In the genomic region with DNA sequence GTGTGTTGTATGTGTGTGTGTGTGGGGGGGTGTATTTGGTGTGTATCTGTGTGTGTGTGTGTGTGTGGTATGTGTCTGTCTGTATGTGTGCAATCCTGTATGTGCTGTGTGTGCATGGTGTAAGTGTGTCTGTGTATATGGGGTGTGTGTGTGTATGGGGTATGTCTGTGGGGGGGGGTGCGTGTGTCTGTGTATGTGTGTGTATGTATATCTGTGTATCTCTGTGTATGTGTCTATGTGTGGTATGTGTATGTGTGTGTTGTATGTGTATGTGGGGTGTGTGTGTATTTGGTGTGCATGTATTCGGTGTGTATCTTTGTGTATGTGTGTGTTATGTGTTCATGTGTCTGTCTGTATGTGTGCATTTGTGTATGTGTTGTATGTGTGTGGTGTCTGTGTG, we compare ENCODE assay signal across 29 mouse cellular contexts. TPM values are rescaled to one million over a fixed set of nuclear protein-coding genes. Genes with fewer than 3 reads are reported as not detected.
A peak's percentile ranks its signal among the peaks of the same experiment; 100 is the strongest.
DNase-seq lines count a peak whose midpoint lies in the region; ATAC-seq lines count a peak whose summit lies in the region.
"Had no signal": no experiment of that assay in that cellular context is flagged by ENCODE, and none has a peak within 500 bp of the region (broad histone marks: within the 10 kb centered on the region; RNA-seq: fewer than 3 reads in every experiment).

No protein-coding gene starts in this region.

- H3K4me3 ChIP-seq in forebrain, embryonic 15.5 days = no peak overlapping the region
- no peak overlapping the region for H3K4me3 ChIP-seq in forebrain, embryonic 10.5 days
- no peak overlapping the region for H3K4me3 ChIP-seq in hindbrain, embryonic 12.5 days
- H3K4me3 ChIP-seq in hindbrain, embryonic 14.5 days (replicated peaks; ENCODE audit: low read length) = no peak overlapping the region
- H3K4me3 ChIP-seq in midbrain, embryonic 13.5 days (replicated peaks) = no peak overlapping the region
- H3K4me3 ChIP-seq in midbrain, embryonic 10.5 days = no peak overlapping the region
- H3K4me3 ChIP-seq: embryonic facial prominence, embryonic 13.5 days; erythroblast, embryonic 14.5 days; forebrain, embryonic 13.5 days; gastrocnemius, adult 2 months; heart, embryonic 15.5 days; hindbrain, embryonic 10.5 days; intestine, embryonic 15.5 days had no signal

- no peak overlapping the region for H3K27ac ChIP-seq in forebrain, embryonic 15.5 days (replicated peaks)
- no peak overlapping the region for H3K27ac ChIP-seq in forebrain, embryonic 10.5 days
- H3K27ac ChIP-seq in hindbrain, embryonic 12.5 days = no peak overlapping the region
- no peak overlapping the region for H3K27ac ChIP-seq in hindbrain, embryonic 14.5 days
- no peak overlapping the region for H3K27ac ChIP-seq in midbrain, embryonic 13.5 days
- no peak overlapping the region for H3K27ac ChIP-seq in midbrain, embryonic 10.5 days (replicated peaks)
- H3K27ac ChIP-seq: embryonic facial prominence, embryonic 13.5 days; forebrain, embryonic 13.5 days; gastrocnemius, adult 2 months; heart, embryonic 15.5 days; hindbrain, embryonic 10.5 days; intestine, embryonic 15.5 days had no signal

- no peaks in the 10 kb centered on the region for H3K4me1 ChIP-seq in forebrain, embryonic 15.5 days
- no peaks in the 10 kb centered on the region for H3K4me1 ChIP-seq in forebrain, embryonic 10.5 days
- no peaks in the 10 kb centered on the region for H3K4me1 ChIP-seq in hindbrain, embryonic 12.5 days
- no peaks in the 10 kb centered on the region for H3K4me1 ChIP-seq in hindbrain, embryonic 14.5 days (replicated peaks; ENCODE audit: control insufficient read depth, insufficient read depth, low read length)
- no peaks in the 10 kb centered on the region; the same call in 1 of the 2 replicates for H3K4me1 ChIP-seq in midbrain, embryonic 13.5 days (replicated peaks)
- H3K4me1 ChIP-seq in midbrain, embryonic 10.5 days = no peaks in the 10 kb centered on the region
- H3K4me1 ChIP-seq: embryonic facial prominence, embryonic 13.5 days; forebrain, embryonic 13.5 days; heart, embryonic 15.5 days; intestine, embryonic 15.5 days had no signal

- H3K27me3 ChIP-seq in forebrain, embryonic 15.5 days = no peaks in the 10 kb centered on the region
- H3K27me3 ChIP-seq in forebrain, embryonic 10.5 days (ENCODE audit: poor library complexity, severe bottlenecking) = no peaks in the 10 kb centered on the region
- no peaks in the 10 kb centered on the region for H3K27me3 ChIP-seq in hindbrain, embryonic 12.5 days
- H3K27me3 ChIP-seq in hindbrain, embryonic 14.5 days (ENCODE audit: control insufficient read depth, insufficient read depth, low read length) = no peaks in the 10 kb centered on the region
- no peaks in the 10 kb centered on the region for H3K27me3 ChIP-seq in midbrain, embryonic 13.5 days
- no peaks in the 10 kb centered on the region for H3K27me3 ChIP-seq in midbrain, embryonic 10.5 days (ENCODE audit: low read depth, poor library complexity, severe bottlenecking)
- H3K27me3 ChIP-seq: CH12.LX; embryonic facial prominence, embryonic 13.5 days; forebrain, embryonic 13.5 days; heart, embryonic 15.5 days; intestine, embryonic 15.5 days had no signal

- no peaks in the 10 kb centered on the region for H3K9me3 ChIP-seq in forebrain, embryonic 15.5 days
- H3K9me3 ChIP-seq in forebrain, embryonic 10.5 days = no peaks in the 10 kb centered on the region
- H3K9me3 ChIP-seq in hindbrain, embryonic 12.5 days (replicated peaks) = no peaks in the 10 kb centered on the region
- no peaks in the 10 kb centered on the region for H3K9me3 ChIP-seq in hindbrain, embryonic 14.5 days (ENCODE audit: control insufficient read depth, low read length)
- no peaks in the 10 kb centered on the region for H3K9me3 ChIP-seq in midbrain, embryonic 13.5 days
- H3K9me3 ChIP-seq in midbrain, embryonic 10.5 days (replicated peaks) = no peaks in the 10 kb centered on the region
- H3K9me3 ChIP-seq: embryonic facial prominence, embryonic 13.5 days; forebrain, embryonic 13.5 days; G1E; heart, embryonic 15.5 days; hindbrain, embryonic 10.5 days; intestine, embryonic 15.5 days had no signal

- no peaks in the 10 kb centered on the region for H3K36me3 ChIP-seq in forebrain, embryonic 15.5 days
- H3K36me3 ChIP-seq in forebrain, embryonic 10.5 days (replicated peaks) = peaks cover 14% of the 10 kb centered on the region
- H3K36me3 ChIP-seq in hindbrain, embryonic 12.5 days = peaks cover 6% of the 10 kb centered on the region; the same call in 1 of the 2 replicates
- no peaks in the 10 kb centered on the region for H3K36me3 ChIP-seq in hindbrain, embryonic 14.5 days (replicated peaks; ENCODE audit: control insufficient read depth, insufficient read depth)
- no peaks in the 10 kb centered on the region for H3K36me3 ChIP-seq in midbrain, embryonic 13.5 days
- H3K36me3 ChIP-seq in midbrain, embryonic 10.5 days = peaks cover 11% of the 10 kb centered on the region
- H3K36me3 ChIP-seq: embryonic facial prominence, embryonic 13.5 days; G1E; heart, embryonic 15.5 days; intestine, embryonic 15.5 days had no signal

- H3K4me2 ChIP-seq in forebrain, embryonic 15.5 days (replicated peaks) = no peak overlapping the region
- no peak overlapping the region for H3K4me2 ChIP-seq in hindbrain, embryonic 12.5 days (replicated peaks)
- H3K4me2 ChIP-seq in hindbrain, embryonic 14.5 days (replicated peaks) = no peak overlapping the region
- no peak overlapping the region for H3K4me2 ChIP-seq in midbrain, embryonic 13.5 days (replicated peaks)
- H3K4me2 ChIP-seq: embryonic facial prominence, embryonic 13.5 days; forebrain, embryonic 13.5 days; heart, embryonic 11.5 days; heart, embryonic 15.5 days; intestine, embryonic 15.5 days had no signal

- H3K9ac ChIP-seq in forebrain, embryonic 15.5 days (replicated peaks) = no peak overlapping the region
- no peak overlapping the region for H3K9ac ChIP-seq in hindbrain, embryonic 12.5 days
- no peak overlapping the region for H3K9ac ChIP-seq in hindbrain, embryonic 14.5 days
- H3K9ac ChIP-seq in midbrain, embryonic 13.5 days (replicated peaks) = no peak overlapping the region
- H3K9ac ChIP-seq: embryonic facial prominence, embryonic 13.5 days; forebrain, embryonic 13.5 days; forebrain, postnatal 0 days; heart, embryonic 15.5 days; intestine, embryonic 15.5 days had no signal

- DNase-seq in forebrain, embryonic 10.5 days (ENCODE audit: extremely low spot score, low spot score) = no peak
- DNase-seq in hindbrain, embryonic 14.5 days (ENCODE audit: low spot score) = no peak
- no peak for DNase-seq in midbrain, embryonic 10.5 days (ENCODE audit: low spot score)
- DNase-seq: adrenal gland, postnatal 10 days; adrenal gland, postnatal 36 days; B cell, adult 2 months; cerebellum, adult 18-20 months; cerebellum, adult 9-10 months; cerebellum, postnatal 14 days; forebrain, postnatal 0 days; gastrocnemius, adult 2 months; gastrocnemius, postnatal 14 days; heart, adult 18-20 months; heart, postnatal 10 days; heart, postnatal 36 days; kidney, adult 11 months had no signal

- 100% methylated on average over 2 of the region's 2 CpGs for whole genome bisulfite sequencing in forebrain, embryonic 15.5 days
- WGBS in forebrain, embryonic 10.5 days = 96% methylated on average over 2 of the region's 2 CpGs
- WGBS in hindbrain, embryonic 12.5 days = 98% methylated on average over 2 of the region's 2 CpGs
- WGBS in hindbrain, embryonic 14.5 days = 97% methylated on average over 2 of the region's 2 CpGs
- 100% methylated on average over 2 of the region's 2 CpGs for WGBS in midbrain, embryonic 13.5 days
- 100% methylated on average over 2 of the region's 2 CpGs for WGBS in midbrain, embryonic 10.5 days

- ATAC-seq in forebrain, embryonic 15.5 days (replicated peaks) = peak; percentile 32; the same call in 1 of the 2 replicates
- ATAC-seq in hindbrain, embryonic 12.5 days (ENCODE audit: low FRiP score) = 0 out of 2 replicates have a peak, but pooled peaks have one; percentile 22
- no peak for ATAC-seq in hindbrain, embryonic 14.5 days (ENCODE audit: low FRiP score)
- ATAC-seq in midbrain, embryonic 13.5 days = peak; percentile 53; the same call in 1 of the 2 replicates
- ATAC-seq: forebrain, postnatal 0 days; intestine, embryonic 15.5 days; Patski had no signal

RNA-seq across cellular contexts. Expression of a gene that starts 30.8 kb away (rescaled TPM):
- 50.6 and 50.9 TPM in 2 replicates for polyA plus RNA-seq in forebrain, embryonic 15.5 days (2015; fragmentation: Nextera tagmentation; extraction: Ambion mirVana)
- polyA plus RNA-seq in forebrain, embryonic 10.5 days (2016; fragmentation: Nextera tagmentation; extraction: Ambion mirVana) = 49.9 and 50.4 TPM in 2 replicates
- polyA plus RNA-seq in hindbrain, embryonic 12.5 days (2016; fragmentation: Nextera tagmentation; extraction: Ambion mirVana) = 69.2 and 71.7 TPM in 2 replicates
- 51.0 and 55.5 TPM in 2 replicates for polyA plus RNA-seq in hindbrain, embryonic 14.5 days (2014; fragmentation: Nextera tagmentation; extraction: Ambion mirVana)
- 61.6 and 68.2 TPM in 2 replicates for polyA plus RNA-seq in midbrain, embryonic 13.5 days (2015; fragmentation: Nextera tagmentation; extraction: Ambion mirVana)
- polyA plus RNA-seq in midbrain, embryonic 10.5 days (2016; fragmentation: Nextera tagmentation; extraction: Ambion mirVana) = 65.2 and 67.6 TPM in 2 replicates
- polyA plus RNA-seq: erythroblast, embryonic 14.5 days; G1E had no signal

RNA-seq across cellular contexts. Expression of a gene that starts 30.9 kb away (rescaled TPM):
- 4.0 and 5.0 TPM in 2 replicates for polyA plus RNA-seq in forebrain, embryonic 15.5 days (2015; fragmentation: Nextera tagmentation; extraction: Ambion mirVana)
- polyA plus RNA-seq in forebrain, embryonic 10.5 days (2016; fragmentation: Nextera tagmentation; extraction: Ambion mirVana) = 11.8 and 12.9 TPM in 2 replicates
- 8.5 and 12.5 TPM in 2 replicates for polyA plus RNA-seq in hindbrain, embryonic 12.5 days (2016; fragmentation: Nextera tagmentation; extraction: Ambion mirVana)
- polyA plus RNA-seq in hindbrain, embryonic 14.5 days (2014; fragmentation: Nextera tagmentation; extraction: Ambion mirVana) = 10.5 and 12.2 TPM in 2 replicates
- polyA plus RNA-seq in midbrain, embryonic 13.5 days (2015; fragmentation: Nextera tagmentation; extraction: Ambion mirVana) = 7.3 and 10.0 TPM in 2 replicates
- 8.7 and 8.8 TPM in 2 replicates for polyA plus RNA-seq in midbrain, embryonic 10.5 days (2016; fragmentation: Nextera tagmentation; extraction: Ambion mirVana)
- polyA plus RNA-seq: G1E had no signal
